Mouse (Mus musculus) bone marrow, adult 2 months (tissue): Measurements from ENCODE around the gene Lsm14a.

Experiments
- CTCF ChIP-seq: fragments of 200-500 bp; IDR thresholded peaks from 2 replicates; pipeline ENCODE4 v1.5.1; 2011; ENCODE audit warnings: low read length, control low read depth; ENCODE audit not compliant: control insufficient read depth, insufficient read depth
- POLR2A ChIP-seq: fragments of 200-500 bp; IDR thresholded peaks from 2 replicates; pipeline ENCODE4 v1.6.1; 2011; ENCODE audit warnings: low read depth, mild to moderate bottlenecking, control low read depth, low read length, borderline replicate concordance; ENCODE audit not compliant: control insufficient read depth

GRCm38 (mm10) chr7:34323351-34323750, 69.8 kb downstream of the Lsm14a start:
- TF ChIP-seq CTCF: no peak
- TF ChIP-seq POLR2A: no peak
